Mouse (Mus musculus): ENCODE data around the gene Gm45337. TPM values are rescaled to one million over a fixed set of nuclear protein-coding genes. Genes with fewer than 3 reads are reported as not detected.
A peak's percentile ranks its signal among the peaks of the same experiment; 100 is the strongest.
"Not testable (repeated sequence)": the region's sequence is repeated elsewhere in the genome, so short reads cannot be mapped to it uniquely, and the experiment has no call there.

Gene Gm45337
- not detected for polyA plus RNA-seq (2017; shearing (Covaris generic))

DNA sequence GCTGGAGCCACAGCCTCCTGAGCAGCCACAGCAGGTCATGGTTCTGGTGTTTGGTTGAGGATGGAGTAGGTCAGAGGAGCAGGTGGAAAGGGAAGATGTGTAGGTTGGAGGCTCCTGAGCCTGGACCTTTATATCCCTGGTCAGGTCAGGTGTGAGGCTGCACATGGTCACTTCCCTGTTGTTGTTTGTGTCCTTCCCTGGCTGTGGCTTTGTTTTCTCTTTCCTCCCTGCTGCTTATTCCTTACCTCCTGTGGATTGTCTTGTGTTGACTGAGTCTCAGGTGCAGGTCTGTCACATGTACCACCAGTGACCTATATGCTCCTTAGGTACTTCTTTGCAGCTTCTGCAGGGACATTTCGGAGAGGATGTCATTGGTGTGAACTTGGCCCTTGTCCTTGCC lies at the start of gene Gm45337:
Gene Gm45337 (minus strand): TSS at position 101 of the 400 bp plus-strand sequence.
- ATAC-seq, result no peak

DNA sequence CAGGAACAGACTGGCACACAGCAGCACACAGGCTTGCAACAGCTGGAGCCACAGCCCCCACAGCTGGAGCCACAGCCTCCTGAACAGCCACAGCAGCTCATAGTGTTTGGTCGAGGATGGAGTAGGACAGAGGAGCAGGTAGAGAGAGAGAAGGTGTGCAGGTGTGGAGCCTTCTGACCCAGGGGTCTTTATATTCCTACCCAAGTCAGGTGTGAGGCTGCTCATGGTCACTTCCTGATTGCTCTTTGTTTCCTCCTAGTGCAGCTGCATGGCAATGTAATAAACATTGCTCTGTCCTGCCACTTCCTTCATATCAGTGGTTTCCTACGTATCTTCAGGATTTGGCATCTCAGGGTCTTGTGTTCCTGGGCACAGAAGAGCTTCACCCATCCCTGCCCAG lies 45.9 kb upstream of the Gm45337 start, which contains the start of gene Gm10153:
Gene Gm10153 (minus strand): TSS at position 101 of the 400 bp plus-strand sequence.
- ATAC-seq, result no peak

DNA sequence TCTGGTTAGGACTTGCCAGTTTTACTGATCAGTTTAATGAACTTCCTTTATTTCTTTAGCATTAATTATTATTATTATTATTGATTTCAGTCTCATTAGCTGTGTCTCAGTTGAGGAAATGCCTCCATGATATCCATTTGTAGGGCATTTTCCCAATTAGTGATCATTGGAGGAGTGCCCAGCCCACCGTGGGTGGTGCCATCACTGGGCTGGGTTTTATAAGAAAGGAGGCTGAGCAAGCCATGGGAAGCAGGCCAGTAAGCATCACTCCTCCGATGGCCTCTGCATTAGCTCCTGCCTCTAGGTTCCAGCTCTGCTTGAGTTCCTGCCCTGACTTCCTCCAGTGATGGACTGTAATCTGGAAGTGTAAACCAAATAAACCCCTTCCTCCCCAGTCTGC lies 43.7 kb upstream of the Gm45337 start:
- no peak for ATAC-seq

DNA sequence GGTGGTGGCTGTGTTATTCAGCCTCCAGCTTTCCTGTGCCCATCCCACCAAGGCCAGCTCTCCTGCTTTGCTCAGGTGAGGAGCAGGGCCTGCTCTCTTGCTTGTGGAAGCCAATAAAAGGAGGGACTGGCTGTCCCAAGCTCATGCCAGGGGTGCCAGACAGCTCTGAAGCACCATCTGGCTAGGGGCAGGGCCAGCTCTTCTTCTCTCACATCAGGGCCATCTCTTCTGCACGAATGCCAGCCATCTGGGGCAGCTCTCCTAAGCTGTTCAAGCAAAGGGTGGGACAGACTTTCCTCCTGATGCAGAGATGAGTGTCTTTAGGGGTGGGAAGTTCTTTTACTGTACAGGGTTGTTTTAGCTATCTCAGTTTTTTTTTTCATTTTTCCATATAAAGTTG lies 36.6 kb upstream of the Gm45337 start:
- ATAC-seq, result no peak

DNA sequence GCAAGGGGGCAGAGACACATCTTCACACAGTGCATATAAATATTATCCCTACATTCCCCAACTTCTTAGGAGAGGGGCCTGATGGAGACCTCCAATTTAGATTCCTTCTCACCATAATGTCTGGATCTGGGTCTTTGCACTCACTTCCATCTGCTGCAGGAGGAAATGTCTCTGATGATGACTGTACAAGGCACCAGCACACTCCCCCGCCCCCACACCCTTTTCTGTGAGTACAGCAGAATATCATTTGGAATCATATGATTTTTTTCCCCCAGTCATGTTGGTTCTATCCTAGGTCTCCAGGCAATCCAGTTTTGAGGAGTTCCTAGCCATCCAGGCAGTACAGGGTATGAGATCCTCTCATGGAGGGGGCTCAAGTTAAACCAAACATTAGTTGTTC lies 34.3 kb upstream of the Gm45337 start:
- ATAC-seq, result no peak

DNA sequence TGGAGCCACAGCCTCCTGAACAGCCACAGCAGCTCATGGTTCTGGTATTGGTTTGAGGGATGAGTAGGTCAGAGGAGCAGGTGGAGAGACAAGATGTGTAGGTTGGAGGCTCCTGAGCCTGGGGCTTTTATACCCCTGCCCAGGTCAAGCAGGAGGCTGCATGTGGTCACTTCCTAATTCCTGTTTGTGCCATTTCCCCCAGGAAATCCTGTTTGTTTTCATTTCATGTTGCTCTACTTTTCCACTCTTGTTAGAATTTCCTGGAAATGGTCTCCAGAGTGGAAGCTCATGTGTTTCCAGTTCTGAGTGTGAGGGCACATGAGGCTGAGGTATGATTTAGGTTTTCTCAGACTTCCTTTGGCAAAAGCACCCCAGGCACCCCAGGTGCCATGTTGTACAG lies 31.5 kb upstream of the Gm45337 start, which contains the start of gene Krtap5-2:
Gene Krtap5-2 (minus strand): TSS at position 101 of the 400 bp plus-strand sequence.
- ATAC-seq, result not testable (repeated sequence)

DNA sequence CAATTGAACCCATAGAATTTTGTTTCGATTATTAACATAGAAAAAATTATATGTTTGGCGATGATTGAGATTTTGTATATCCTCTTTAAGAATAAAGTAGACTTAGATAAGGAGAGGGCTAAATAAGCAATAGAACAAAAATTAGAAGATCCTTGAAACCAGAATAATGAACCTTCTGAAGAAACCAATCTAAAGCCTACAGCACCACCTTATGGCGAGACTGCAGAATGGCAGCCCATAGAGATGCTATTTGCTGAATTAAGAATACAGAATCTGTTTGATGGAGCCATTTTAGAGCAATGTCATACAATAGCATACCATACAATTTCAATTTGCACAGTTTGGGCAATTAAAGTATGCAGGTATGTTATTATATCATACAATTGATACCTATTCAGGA lies 25.4 kb upstream of the Gm45337 start:
- ATAC-seq, result no peak

DNA sequence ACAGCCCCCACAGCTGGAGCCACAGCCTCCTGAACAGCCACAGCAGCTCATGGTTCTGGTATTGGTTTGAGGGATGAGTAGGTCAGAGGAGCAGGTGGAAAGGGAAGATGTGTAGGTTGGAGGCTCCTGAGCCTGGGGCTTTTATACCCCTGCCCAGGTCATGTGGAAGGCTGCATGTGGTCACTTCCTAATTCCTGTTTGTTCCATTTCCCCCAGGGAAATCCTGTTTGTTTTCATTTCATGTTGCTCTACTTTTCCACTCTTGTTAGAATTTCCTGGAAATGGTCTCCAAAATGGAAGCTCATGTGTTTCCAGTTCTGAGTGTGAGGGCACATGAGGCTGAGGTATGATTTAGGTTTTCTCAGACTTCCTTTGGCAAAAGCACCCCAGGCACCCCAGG lies 21.2 kb upstream of the Gm45337 start, which contains the start of gene Gm4553:
Gene Gm4553 (minus strand): TSS at position 101 of the 400 bp plus-strand sequence.
- not testable (repeated sequence) for ATAC-seq

DNA sequence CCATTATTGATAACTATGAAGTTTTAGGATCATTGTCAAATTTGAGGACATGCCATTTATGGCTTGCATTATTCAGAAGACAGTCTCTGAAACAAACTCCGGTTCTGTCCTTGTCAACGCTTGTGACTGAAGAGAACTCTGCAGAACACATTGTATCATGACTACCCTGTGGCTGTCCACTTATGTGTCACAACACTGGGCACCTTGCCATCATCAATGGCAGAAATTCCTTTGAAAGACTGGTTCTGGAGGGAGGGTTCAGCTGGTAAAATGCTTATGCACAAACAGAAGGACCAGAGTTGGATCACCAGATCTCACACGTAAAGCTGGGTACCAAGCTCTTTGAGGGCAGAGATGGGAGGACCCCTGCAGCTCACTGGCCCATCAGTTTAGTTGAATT lies 15.0 kb upstream of the Gm45337 start:
- ATAC-seq, result no peak

DNA sequence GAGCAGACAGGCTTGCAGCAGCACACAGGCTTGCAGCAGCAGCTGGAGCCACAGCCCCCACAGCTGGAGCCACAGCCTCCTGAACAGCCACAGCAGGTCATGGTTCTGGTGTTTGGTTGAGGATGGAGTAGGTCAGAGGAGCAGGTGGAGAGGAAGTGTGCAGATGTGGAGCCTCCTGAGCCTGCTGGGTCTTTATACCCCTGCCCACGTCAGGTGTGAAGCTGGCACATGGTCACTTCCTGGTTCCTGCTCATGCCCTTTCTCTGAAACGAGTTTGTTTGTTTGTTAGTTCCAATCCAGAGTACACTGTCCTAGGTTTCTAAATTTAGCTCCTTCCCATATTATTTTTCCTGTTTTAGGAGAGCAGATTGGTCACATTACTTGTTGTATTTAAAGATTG lies 12.6 kb upstream of the Gm45337 start, which contains the start of gene Gm29735:
Gene Gm29735 (minus strand): TSS at position 101 of the 400 bp plus-strand sequence.
- ATAC-seq, result not testable (repeated sequence)

DNA sequence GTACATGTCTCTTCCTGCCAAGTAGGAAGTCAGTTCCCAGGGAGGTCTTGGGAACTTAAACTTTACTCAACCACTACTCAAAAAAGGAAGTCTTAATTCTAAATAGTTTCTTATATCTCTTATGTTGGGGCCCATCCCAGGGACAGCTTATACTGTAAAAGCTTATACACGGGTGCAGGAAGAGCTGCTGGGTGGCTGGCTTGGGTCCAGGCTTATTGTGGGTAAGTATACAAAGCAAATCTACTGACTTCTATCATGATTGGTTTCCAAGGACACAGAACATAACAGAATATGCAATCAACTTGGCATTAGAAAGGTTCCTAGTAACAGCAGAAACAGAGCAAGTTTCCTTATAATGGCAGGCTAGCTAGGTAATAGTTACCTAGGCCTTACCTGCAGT lies 10.9 kb upstream of the Gm45337 start:
- no peak for ATAC-seq

DNA sequence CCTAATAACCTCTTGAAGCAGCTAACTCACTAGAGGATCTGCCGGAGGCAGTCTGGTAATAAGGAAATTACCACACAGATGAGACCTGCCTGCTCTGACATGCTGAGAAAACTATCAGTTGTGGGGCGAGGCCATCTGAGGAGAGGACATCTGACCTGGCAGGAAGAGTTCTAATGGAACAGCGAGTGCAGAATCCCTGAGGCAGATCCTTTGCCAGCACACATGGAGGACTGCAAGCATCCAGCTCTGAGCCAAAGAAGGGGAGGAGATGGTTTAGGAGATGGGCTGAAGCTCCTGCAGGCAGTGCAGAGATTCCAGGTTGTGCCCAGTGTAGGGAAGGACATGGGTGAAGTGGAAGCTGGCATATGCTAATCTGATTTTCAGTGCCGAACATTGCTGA lies 7.8 kb upstream of the Gm45337 start:
- no peak for ATAC-seq

DNA sequence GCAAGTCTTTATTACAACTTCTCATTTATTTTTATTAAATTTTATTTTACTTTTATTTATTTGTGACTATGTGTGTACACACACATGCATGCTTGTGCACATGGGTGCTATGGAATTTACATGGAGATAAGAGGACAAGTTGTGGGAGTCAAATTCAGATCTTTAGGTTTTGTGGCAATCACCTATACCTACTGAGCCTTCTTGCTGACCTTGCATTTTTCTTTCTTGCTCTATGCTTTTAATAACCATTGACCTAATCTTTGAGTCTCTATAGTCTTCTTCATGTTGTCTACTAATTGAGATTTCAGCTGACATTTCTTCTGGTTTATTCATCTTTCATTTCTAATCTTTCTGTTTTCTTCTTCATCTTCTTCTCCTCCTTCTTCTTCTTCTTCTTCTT lies 4.2 kb upstream of the Gm45337 start:
- no peak for ATAC-seq

DNA sequence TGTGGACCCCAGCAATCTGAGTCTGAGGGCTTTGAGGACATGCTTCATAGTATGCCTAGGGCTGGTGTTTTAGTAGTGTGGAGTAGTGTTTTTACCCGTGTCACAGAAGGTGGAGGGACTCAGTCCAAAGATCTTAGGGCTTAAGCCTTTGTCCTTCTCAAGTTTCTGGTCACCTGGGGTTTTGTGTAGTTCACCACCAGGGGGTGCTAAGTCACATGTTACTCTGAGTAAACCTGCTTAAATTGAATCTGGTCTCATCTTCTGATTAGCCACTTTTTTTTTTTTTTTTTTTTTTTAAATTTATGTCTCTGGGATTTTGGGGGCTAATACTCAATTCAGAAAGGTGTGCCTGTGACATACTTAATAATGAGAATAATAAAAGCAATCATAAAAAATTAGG lies 1.6 kb upstream of the Gm45337 start:
- no peak for ATAC-seq

DNA sequence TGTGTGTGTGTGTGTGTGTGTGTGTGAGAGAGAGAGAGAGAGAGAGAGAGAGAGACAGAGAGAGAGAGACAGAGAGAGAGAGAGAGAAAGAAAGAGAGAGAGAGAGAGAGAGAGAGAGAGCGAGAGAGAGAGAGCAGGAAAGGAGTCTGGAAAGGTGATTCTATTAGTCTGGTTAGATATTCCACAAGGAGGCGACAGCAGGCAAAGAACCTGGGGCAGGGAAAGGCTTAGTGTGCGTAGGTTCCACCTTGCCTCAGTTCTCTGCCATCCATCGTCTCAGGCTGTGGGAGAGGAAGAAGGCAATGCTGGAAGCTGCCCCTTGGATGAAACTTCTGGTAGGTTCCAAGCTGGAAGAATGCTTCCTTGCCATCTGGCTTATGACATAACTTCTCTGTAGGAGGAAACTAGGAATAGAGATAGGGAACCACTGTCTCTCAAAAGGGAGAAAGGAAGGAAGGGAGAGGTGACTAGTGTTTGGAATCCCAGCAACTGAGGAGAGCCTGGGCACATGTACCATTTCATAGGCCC lies 1.1 kb upstream of the Gm45337 start:
- no peak for ATAC-seq

DNA sequence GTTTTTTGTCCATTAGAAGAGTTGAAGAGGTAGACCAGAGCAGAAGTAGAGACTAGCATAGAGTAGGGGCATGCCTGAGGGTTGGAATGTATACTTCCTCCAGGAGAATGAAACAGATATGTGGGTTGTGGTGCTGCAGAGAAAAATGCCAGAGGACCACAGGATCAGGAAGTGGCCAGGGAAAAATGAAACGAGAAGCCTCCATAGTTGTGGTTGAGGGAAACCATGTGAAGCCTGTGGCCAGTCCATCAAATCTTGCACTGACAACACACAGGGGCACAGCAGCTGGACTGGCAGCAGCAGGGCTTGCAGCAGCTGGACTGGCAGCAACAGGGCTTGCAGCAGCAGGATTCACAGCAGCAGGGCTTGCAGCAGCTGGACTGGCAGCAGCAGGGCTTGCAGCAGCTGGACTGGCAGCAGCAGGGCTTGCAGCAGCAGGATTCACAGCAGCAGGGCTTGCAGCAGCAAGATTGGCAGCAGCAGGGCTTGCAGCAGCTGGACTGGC lies 849 bp downstream of the Gm45337 start:
- not testable (repeated sequence) for ATAC-seq

DNA sequence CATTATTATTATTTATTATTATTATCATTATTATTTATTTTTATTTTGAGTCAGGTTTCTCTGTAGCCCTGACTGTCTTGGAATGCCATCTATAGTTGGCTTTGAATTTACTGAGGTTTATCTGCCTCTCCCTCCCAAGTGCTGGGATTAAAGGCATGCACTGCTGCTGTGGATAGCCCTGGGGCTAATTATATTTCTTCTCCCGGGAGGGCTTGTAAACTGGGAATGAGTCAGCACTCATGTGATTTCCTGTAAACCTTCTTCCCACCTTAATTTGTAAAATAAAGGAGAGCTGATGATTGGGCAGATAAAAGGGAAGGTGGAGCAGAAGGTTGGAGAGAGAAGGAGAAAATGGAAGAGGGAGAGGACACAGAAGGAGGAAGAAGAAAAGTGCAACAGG lies 3.7 kb downstream of the Gm45337 start:
- no peak for ATAC-seq

DNA sequence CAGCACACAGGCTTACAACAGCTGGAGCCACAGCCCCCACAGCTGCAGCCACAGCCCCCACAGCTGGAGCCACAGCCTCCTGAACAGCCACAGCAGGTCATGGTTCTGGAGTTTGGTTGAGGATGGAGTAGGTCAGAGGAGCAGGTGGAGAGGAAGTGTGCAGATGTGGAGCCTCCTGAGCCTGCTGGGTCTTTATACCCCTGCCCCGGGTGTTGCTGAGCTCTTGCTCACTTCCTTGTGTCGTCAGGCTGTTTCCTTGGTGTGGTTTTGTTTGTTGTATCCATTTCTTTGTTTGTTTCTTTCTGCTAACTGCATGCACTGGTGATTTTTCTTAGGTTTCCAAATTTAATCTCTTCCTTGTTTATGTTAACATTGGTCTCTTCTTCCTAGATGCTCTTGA lies 8.5 kb downstream of the Gm45337 start, which contains the start of gene Gm39115:
Gene Gm39115 (minus strand): TSS at position 101 of the 400 bp plus-strand sequence.
- not testable (repeated sequence) for ATAC-seq

DNA sequence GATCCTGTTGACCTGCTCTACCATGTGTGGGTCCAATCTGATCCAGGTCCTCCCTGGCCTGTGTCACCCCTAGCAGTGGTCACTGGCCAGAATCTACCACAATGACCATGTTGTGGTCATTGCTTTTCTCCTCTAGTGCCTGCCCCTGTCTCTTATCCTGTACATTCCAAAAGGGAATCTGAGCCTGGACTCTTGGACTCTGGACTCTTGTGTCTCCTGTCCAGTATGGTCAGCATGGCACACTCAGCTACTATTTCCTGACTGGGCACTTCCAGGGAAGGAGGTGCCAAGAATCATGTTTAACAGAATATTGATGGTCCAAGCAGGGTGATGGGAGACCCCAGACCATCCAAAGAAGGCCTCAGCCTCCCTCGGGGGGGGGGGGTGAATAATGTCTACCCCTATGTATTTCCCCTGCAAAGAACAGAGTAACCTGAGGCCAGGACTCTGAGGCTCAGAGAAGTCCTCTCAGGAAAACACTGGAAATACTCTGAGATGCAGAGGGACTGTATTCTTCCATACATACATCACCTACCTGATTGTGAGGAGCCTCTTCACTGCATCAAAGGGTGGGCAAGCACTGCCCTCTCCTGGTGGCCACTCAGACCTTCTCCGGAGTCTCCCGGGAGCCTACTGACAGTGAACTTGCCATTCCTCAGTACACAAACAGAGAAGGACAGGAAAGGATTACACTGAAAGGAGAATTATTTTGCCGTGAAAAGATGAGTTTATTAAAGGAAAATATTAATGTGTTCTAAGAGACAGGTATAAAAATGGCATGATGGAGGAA lies 10.0 kb downstream of the Gm45337 start:
- ATAC-seq, result no peak

DNA sequence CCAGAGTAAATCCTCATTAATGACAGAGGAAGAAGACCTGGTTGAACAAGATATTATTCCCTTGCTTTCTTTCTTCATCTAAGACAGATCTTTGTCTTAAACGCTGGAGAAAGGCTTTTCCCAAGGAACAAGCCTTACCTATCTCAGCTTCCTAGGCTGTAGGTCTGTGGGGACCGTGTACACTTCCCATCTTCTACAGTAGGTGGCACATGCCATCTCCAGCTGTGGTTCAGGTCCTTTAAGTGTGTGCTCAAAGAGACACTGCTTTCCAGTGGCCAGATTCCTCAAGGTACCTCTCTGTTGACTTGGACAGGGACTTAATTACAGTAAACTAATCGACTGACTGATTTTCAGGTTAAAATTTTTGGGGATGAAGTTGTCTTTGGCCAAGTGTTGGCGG lies 15.6 kb downstream of the Gm45337 start:
- no peak for ATAC-seq

DNA sequence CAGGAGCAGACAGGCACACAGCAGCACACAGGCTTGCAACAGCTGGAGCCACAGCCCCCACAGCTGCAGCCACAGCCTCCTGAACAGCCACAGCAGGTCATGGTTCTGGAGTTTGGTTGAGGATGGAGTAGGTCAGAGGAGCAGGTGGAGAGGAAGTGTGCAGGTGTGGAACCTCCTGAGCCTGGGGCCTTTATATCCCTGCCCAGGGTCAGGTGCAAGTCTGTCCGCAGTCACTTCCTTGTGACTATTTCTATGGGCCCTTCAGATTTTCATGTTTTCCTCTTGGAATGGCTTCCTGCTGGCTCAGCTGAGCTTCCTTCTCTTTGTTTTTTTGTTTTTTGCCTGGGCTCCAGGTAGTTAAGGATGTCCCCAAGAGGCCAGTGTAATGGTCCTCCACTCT lies 23.8 kb downstream of the Gm45337 start, which contains the start of gene Gm45618:
Gene Gm45618 (minus strand): TSS at position 101 of the 400 bp plus-strand sequence.
- not testable (repeated sequence) for ATAC-seq

DNA sequence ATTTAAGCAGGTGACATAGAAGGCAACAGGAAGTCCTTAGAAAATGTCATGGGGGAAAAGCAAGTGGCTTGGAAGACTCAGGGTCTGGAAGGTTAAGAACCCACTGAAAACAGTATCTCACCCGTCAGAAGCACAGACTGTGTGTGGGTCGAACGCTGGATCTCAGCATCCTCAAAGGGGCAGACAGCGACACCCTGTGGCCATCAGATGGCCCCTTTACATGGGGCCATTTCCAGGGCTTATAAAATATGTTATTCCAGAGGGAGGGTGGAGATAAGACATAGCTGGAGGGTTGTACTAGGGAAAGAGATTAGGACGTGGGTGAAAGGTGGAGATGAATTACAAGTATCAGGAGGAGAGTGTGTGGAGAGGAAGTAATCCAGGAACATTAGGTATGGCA lies 24.8 kb downstream of the Gm45337 start:
- ATAC-seq, result no peak

DNA sequence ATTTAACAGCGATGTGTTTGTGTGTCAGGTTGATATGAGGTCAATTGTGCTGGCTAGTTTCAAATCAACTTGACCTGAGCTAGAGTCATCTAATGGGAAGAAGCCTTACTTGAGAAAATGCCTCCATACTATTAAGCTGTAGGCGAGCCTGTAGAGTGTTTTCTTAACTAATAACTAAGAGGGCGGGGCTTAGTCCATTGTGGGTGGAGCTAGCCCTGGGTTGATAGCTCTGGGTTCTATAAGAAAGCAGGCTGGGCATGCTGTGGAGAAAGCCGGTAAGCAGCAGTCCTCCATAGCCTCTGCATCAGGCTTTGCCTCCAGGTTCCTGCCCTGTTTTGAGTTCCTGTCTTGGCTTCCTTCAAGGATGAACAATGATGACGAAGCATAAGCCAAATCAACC lies 39.7 kb downstream of the Gm45337 start:
- ATAC-seq, result no peak

DNA sequence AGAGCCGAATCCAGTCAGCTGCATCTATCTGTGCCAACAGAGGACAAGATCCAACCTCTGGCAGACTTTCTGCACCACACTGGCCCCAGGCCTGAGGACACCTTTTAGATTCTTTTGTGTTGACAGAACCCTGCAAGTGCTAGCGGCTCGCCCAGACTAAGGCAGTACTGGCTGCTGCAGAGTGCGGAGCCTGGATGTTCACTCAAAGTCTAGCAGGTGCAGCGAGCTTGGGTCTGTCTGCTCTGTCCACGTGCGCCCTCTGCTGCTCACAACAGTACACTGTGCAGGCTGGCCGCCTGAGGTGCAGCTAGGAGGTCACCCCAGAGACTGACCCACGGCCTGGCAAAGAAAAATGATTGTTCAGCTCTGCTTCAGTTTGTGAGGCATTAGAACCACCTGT lies 46.6 kb downstream of the Gm45337 start:
- ATAC-seq, result peak; percentile 56

Data from inflammation-experienced regulatory T-cells, adult 6 months (primary cell).